Comparison of ENCODE assay signal across 14 mouse cellular contexts in the genomic region with DNA sequence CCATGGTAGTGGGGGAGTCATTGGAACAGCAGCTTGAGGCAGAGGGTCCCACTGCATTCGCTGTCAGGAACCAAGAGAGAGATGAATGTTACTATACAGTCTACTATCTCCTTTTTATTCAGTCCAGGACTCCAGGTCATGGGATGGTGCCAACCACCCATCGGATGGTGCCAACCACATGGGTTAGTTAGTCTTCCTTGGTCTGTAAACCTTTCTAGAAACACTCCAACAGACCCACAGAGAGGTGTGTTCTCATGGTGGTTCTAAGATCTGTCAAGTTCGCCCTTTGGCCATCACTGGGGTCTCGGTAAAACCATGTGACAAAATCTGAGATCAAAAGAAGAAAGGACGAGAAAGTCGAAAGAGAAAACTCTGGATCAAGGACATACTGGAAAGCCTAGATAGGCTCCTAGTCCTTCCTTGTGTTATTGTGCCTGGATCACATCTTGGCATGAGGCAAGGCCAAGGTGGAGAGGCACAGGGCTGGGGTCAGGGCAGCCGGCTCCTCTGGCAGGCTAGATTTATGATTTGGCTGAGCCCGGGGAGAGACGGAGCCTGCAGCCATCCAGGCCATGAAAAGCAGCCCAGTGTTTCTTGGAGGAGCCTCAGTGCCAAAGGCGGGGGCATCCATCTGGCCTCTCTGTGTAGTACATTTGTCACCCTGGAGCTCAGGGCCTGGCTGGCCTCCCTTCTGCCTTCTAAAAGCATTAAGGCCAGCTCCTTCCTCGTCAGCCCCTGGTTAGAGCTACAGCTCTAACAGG. TPM values are rescaled to one million over a fixed set of nuclear protein-coding genes. Genes with fewer than 3 reads are reported as not detected.
DNase-seq lines count a peak whose midpoint lies in the region; ATAC-seq and TF ChIP-seq lines count a peak whose summit lies in the region.
"Had no signal": no experiment of that assay in that cellular context is flagged by ENCODE, and none has a peak within 500 bp of the region (broad histone marks: within the 10 kb centered on the region; RNA-seq: fewer than 3 reads in every experiment).

No protein-coding gene starts in this region.

- ATAC-seq in hindbrain, embryonic 16.5 days: peak; percentile 46; the same call in 1 of the 2 replicates
- no peak for ATAC-seq in hindbrain, embryonic 13.5 days (ENCODE audit: low FRiP score)
- peak; percentile 94 for ATAC-seq in cerebellum, adult (ENCODE audit: insufficient number of reproducible peaks, low FRiP score, low TSS enrichment)
- ATAC-seq in megakaryocyte, adult 5-6 weeks (ENCODE audit: poor library complexity, severe bottlenecking): no peak

- no peak overlapping the region for H3K27ac ChIP-seq in hindbrain, embryonic 16.5 days (ENCODE audit: low read depth, low read length)
- no peak overlapping the region for H3K27ac ChIP-seq in hindbrain, embryonic 13.5 days
- no peak overlapping the region for H3K27ac ChIP-seq in gastrocnemius, adult 2 months
- no peak overlapping the region for H3K27ac ChIP-seq in left cerebral cortex, adult 2 months
- H3K27ac ChIP-seq: liver, embryonic 14.5 days had no signal

- H3K9ac ChIP-seq in hindbrain, embryonic 16.5 days (ENCODE audit: low read depth, low read length): no peak overlapping the region
- no peak overlapping the region for H3K9ac ChIP-seq in hindbrain, embryonic 13.5 days
- H3K9ac ChIP-seq: liver, embryonic 14.5 days had no signal

- H3K9me3 ChIP-seq in hindbrain, embryonic 16.5 days (ENCODE audit: control insufficient read depth, low read length): no peaks in the 10 kb centered on the region
- H3K9me3 ChIP-seq in hindbrain, embryonic 13.5 days: no peaks in the 10 kb centered on the region

- H3K4me1 ChIP-seq in hindbrain, embryonic 16.5 days (ENCODE audit: control insufficient read depth, insufficient read depth, low read depth, low read length): peaks cover 5% of the 10 kb centered on the region; the same call in 1 of the 2 replicates
- H3K4me1 ChIP-seq in hindbrain, embryonic 13.5 days (replicated peaks): peaks cover 53% of the 10 kb centered on the region

- WGBS in hindbrain, embryonic 16.5 days: 74% methylated on average over 11 of the region's 11 CpGs
- 75% methylated on average over 11 of the region's 11 CpGs for WGBS in hindbrain, embryonic 13.5 days

- intact Hi-C loops in gastrocnemius, adult 2 months (cut with DNase I): no loop called here
- intact Hi-C loops in left cerebral cortex, adult 2 months (cut with DNase I): no loop called here

- no peaks in the 10 kb centered on the region for H3K27me3 ChIP-seq in hindbrain, embryonic 16.5 days (replicated peaks; ENCODE audit: control insufficient read depth, insufficient read depth, low read length)
- H3K27me3 ChIP-seq in hindbrain, embryonic 13.5 days: no peaks in the 10 kb centered on the region

- peak; percentile 59 for DNase-seq in adrenal gland, adult 2 months
- DNase-seq in gastrocnemius, adult 2 months: peak; percentile 78
- DNase-seq in left cerebral cortex, adult 2 months (ENCODE audit: extremely low spot score in 1 of 2, low spot score in 2 of 2): no peak
- no peak for DNase-seq in urinary bladder, postnatal 4 days (ENCODE audit: low spot score in 2 of 2)
- DNase-seq: heart, postnatal 36 days; kidney, adult 11 months; lung, postnatal 36 days; right cerebral cortex, adult 18-20 months; thymus, postnatal 36 days had no signal

- no peak overlapping the region for H3K4me3 ChIP-seq in hindbrain, embryonic 16.5 days (ENCODE audit: low read length)
- H3K4me3 ChIP-seq in hindbrain, embryonic 13.5 days: no peak overlapping the region
- no peak overlapping the region for H3K4me3 ChIP-seq in gastrocnemius, adult 2 months
- H3K4me3 ChIP-seq in left cerebral cortex, adult 2 months: no peak overlapping the region

- H3K4me2 ChIP-seq in hindbrain, embryonic 16.5 days (ENCODE audit: low read length): no peak overlapping the region
- no peak overlapping the region for H3K4me2 ChIP-seq in hindbrain, embryonic 13.5 days

- no peaks in the 10 kb centered on the region for H3K36me3 ChIP-seq in hindbrain, embryonic 16.5 days (ENCODE audit: control insufficient read depth, insufficient read depth, low read length)
- no peaks in the 10 kb centered on the region for H3K36me3 ChIP-seq in hindbrain, embryonic 13.5 days

- no peak for TF ChIP-seq CTCF in gastrocnemius, adult 2 months (IDR thresholded peaks at IDR 0.05)
- TF ChIP-seq CTCF in left cerebral cortex, adult 2 months (IDR thresholded peaks at IDR 0.05): no peak

RNA-seq across cellular contexts. Expression of a gene that starts 36.4 kb away (rescaled TPM):
- polyA plus RNA-seq in hindbrain, embryonic 16.5 days (2015; fragmentation: Nextera tagmentation; extraction: Ambion mirVana): 15.1 and 18.3 TPM in 2 replicates
- 26.2 and 29.3 TPM in 2 replicates for polyA plus RNA-seq in hindbrain, embryonic 13.5 days (2015; fragmentation: Nextera tagmentation; extraction: Ambion mirVana)
- total RNA-seq in adrenal gland, adult 2 months (2021): 1 to 10 TPM; 1.5 to 8.3 TPM
- polyA plus RNA-seq in adrenal gland, adult 2 months (2012; rRNA removed): 48.9 and 89.9 TPM in 2 replicates
- total RNA-seq in gastrocnemius, adult 2 months (2021): under 1 TPM; 0.22 to 0.26 TPM
- total RNA-seq in left cerebral cortex, adult 2 months (2021): 10 to 100 TPM; 13.2 to 17.5 TPM
- total RNA-seq in megakaryocyte, adult 5-6 weeks (2015): not detected in 2 replicates
- total RNA-seq in megakaryocyte, adult 5-6 weeks (2017): not detected in 2 replicates

Comparison
In these comparisons a context has a peak if more than half of its experiments do, and no peak if none do; other contexts are left out.
1. ATAC-seq: peak in hindbrain, embryonic 16.5 days (single experiment) and cerebellum, adult (single experiment); none in hindbrain, embryonic 13.5 days (single experiment) and megakaryocyte, adult 5-6 weeks (single experiment).
2. DNase-seq: peak in adrenal gland, adult 2 months (single experiment) and gastrocnemius, adult 2 months (single experiment); none in left cerebral cortex, adult 2 months (0 of 2) and urinary bladder, postnatal 4 days (0 of 2).